Mouse (Mus musculus): Measurements from ENCODE around the gene Trabd2b.

GRCm38 (mm10) chr4:114367005-114367404 is 39.5 kb upstream of the Trabd2b start:
- no peak for TF ChIP-seq CTCF (IDR thresholded peaks at IDR 0.05; ENCODE audit: low read depth, low read length)
- no peak for TF ChIP-seq POLR2A (IDR thresholded peaks at IDR 0.05; ENCODE audit: borderline replicate concordance, low read depth, low read length)
